Mouse (Mus musculus): Measurements from ENCODE around the gene Ufl1. TPM values are rescaled to one million over a fixed set of nuclear protein-coding genes. Genes with fewer than 3 reads are reported as not detected.
"Not testable (repeated sequence)": the region's sequence is repeated elsewhere in the genome, so short reads cannot be mapped to it uniquely, and the experiment has no call there.

Gene Ufl1
- polyA plus RNA-seq, 1 experiment from 2014 or later: 45.6 TPM

DNA sequence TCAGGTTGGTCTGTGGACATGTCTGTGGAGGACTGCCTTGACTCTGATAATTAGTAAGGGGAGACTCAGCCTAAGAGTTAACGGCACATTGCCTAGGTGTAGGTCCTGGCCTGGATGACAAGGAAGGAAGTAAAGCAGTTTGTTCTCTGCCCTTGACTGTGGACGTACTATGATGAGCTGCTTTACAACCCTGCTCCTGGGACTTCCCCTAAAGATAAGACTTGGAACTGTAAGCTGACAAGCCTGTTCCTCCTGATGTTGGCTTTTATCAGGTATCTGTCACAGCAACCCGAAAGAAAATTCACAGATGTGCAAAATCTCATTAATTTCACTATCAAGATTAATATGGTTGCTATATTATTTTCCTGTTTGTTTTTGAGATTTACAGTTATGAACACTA lies 14.5 kb downstream of the Ufl1 start:
- no peak for DNase-seq (ENCODE audit: low spot score)
- Histone ChIP-seq H3K27ac (ENCODE audit: low read depth, low read length) (no peak overlapping the region), H3K4me1 (replicated peaks; ENCODE audit: control insufficient read depth, insufficient read depth, low read length) (no peaks in the 10 kb centered on the region), H3K27me3 (ENCODE audit: control insufficient read depth, insufficient read depth, low read length) (no peaks in the 10 kb centered on the region), H3K4me2 (replicated peaks; ENCODE audit: low read depth, low read length) (no peak overlapping the region), H3K36me3 (ENCODE audit: control insufficient read depth, insufficient read depth, low read length) (0 out of 2 replicates have a peak, but pooled peaks cover 7% of the 10 kb centered on the region), H3K4me3 (ENCODE audit: low read depth, low read length) (no peak overlapping the region), H3K9me3 (ENCODE audit: control insufficient read depth, low read length) (no peaks in the 10 kb centered on the region), H3K9ac (ENCODE audit: low read depth, low read length) (no peak overlapping the region)
- WGBS: 96% methylated on average over 3 of the region's 3 CpGs
- no peak for ATAC-seq (ENCODE audit: low FRiP score)

DNA sequence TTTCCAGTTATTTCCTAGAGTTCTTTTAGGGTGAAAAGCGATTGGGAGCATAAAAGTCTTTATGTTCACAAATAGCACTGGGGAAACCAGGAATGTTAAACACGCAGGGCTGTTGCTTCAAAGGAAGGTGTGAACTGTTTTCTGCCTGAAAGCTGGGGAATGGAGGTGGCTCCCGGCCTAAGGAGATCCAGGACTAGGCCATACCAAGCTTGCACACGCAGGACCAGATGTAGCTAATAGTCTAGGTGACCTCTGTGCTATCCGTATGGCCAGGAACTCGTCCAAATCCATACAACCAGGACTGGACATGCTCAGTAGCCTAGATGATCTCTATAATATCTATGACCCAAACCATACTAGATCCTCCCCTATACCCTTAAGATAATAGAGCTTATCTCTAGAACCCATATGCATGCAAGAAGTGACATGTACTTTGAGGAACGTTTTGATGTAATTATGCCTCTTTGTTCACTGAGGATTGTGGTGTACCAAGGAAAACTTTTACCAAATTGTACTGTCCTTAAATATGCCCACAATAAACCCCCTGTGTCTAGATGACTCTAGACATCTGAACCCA lies 23.7 kb downstream of the Ufl1 start:
- peaks cover 6% of the 10 kb centered on the region; the same call in 1 of the 2 replicates for H3K36me3 ChIP-seq (ENCODE audit: control insufficient read depth, insufficient read depth, low read length)
- WGBS: 93% methylated on average over 7 of the region's 7 CpGs
- H3K9me3 ChIP-seq (ENCODE audit: control insufficient read depth, low read length): no peaks in the 10 kb centered on the region
- H3K4me3 ChIP-seq (ENCODE audit: low read depth, low read length): no peak overlapping the region
- H3K4me2 ChIP-seq (replicated peaks; ENCODE audit: low read depth, low read length): no peak overlapping the region
- no peaks in the 10 kb centered on the region for H3K27me3 ChIP-seq (ENCODE audit: control insufficient read depth, insufficient read depth, low read length)
- ATAC-seq (ENCODE audit: low FRiP score): no peak
- no peak overlapping the region for H3K9ac ChIP-seq (ENCODE audit: low read depth, low read length)
- DNase-seq (ENCODE audit: low spot score): no peak
- no peak overlapping the region for H3K27ac ChIP-seq (ENCODE audit: low read depth, low read length)
- no peaks in the 10 kb centered on the region for H3K4me1 ChIP-seq (replicated peaks; ENCODE audit: control insufficient read depth, insufficient read depth, low read length)

GRCm38 (mm10) chr4:25242776-25243175 lies 38.8 kb downstream of the Ufl1 start, which contains the start of gene Fhl5:
Gene Fhl5, minus strand, starts transcription at chr4:25242876.
- Histone ChIP-seq H3K4me1 (replicated peaks; ENCODE audit: control insufficient read depth, insufficient read depth, low read length) (no peaks in the 10 kb centered on the region), H3K27ac (ENCODE audit: low read depth, low read length) (no peak within 1 kb of the TSS), H3K9ac (ENCODE audit: low read depth, low read length) (no peak within 1 kb of the TSS), H3K4me3 (ENCODE audit: low read depth, low read length) (no peak within 1 kb of the TSS), H3K27me3 (ENCODE audit: control insufficient read depth, insufficient read depth, low read length) (no peaks in the 10 kb centered on the region), H3K4me2 (replicated peaks; ENCODE audit: low read depth, low read length) (no peak within 1 kb of the TSS), H3K9me3 (ENCODE audit: control insufficient read depth, low read length) (no peaks in the 10 kb centered on the region), H3K36me3 (ENCODE audit: control insufficient read depth, insufficient read depth, low read length) (no peaks in the 10 kb centered on the region)
- 85% methylated on average over 3 of the region's 3 CpGs for WGBS
- ATAC-seq (ENCODE audit: low FRiP score) (no peak), DNase-seq (ENCODE audit: low spot score) (no peak)

DNA sequence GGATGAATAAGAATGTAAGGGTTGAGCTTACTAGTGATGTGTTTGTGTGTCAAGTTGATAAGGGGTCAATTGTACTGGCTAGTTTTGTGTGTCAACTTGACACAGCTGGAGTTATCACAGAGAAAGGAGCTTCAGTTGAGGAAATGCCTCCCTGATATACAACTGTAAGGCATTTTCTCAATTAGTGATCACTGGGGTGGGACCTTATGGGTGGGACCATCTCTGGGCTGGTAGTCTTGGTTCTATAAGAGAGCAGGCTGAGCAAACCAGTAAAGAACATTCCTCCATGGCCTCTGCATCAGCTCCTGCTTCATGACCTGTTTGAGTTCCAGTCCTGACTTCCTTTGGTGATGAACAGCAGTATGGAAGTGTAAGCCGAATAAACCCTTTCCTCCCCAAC lies 46.0 kb downstream of the Ufl1 start:
- H3K9me3 ChIP-seq (ENCODE audit: control insufficient read depth, low read length): not testable (repeated sequence)
- WGBS: 100% methylated on average over 1 of the region's 1 CpGs

DNA sequence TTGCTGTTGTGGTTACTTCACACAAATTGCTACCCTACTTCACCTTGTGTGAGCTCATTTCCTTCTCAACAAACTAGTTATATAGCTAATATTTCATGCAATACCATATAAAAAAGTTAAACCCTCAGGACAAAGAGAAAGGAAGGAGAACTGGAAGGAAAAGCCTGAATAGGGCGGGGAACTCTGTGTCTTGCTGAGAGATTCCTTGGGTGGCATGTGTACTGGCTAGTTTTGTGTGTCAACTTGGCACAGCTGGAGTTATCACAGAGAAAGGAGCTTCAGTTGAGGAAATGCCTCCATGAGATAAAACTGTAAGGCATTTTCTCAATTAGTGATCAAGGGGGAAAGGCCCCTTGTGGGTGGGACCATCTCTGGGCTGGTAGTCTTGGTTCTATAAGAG lies 47.9 kb downstream of the Ufl1 start:
- not testable (repeated sequence) for H3K27ac ChIP-seq (ENCODE audit: low read depth, low read length); H3K4me1 ChIP-seq (replicated peaks; ENCODE audit: control insufficient read depth, insufficient read depth, low read length); H3K4me3 ChIP-seq (ENCODE audit: low read depth, low read length); H3K9me3 ChIP-seq (ENCODE audit: control insufficient read depth, low read length); DNase-seq (ENCODE audit: low spot score); ATAC-seq (ENCODE audit: low FRiP score); H3K9ac ChIP-seq (ENCODE audit: low read depth, low read length); H3K4me2 ChIP-seq (replicated peaks; ENCODE audit: low read depth, low read length); H3K27me3 ChIP-seq (ENCODE audit: control insufficient read depth, insufficient read depth, low read length); H3K36me3 ChIP-seq (ENCODE audit: control insufficient read depth, insufficient read depth, low read length)
- WGBS: 82% methylated on average over 1 of the region's 1 CpGs

More for the DNA sequence above, 46.0 kb downstream of the Ufl1 start:
- not testable (repeated sequence) for H3K27ac ChIP-seq (ENCODE audit: low read depth, low read length); H3K4me3 ChIP-seq (ENCODE audit: low read depth, low read length); H3K4me1 ChIP-seq (replicated peaks; ENCODE audit: control insufficient read depth, insufficient read depth, low read length); ATAC-seq (ENCODE audit: low FRiP score); H3K9ac ChIP-seq (ENCODE audit: low read depth, low read length); H3K27me3 ChIP-seq (ENCODE audit: control insufficient read depth, insufficient read depth, low read length); H3K36me3 ChIP-seq (ENCODE audit: control insufficient read depth, insufficient read depth, low read length); DNase-seq (ENCODE audit: low spot score); H3K4me2 ChIP-seq (replicated peaks; ENCODE audit: low read depth, low read length)

DNA sequence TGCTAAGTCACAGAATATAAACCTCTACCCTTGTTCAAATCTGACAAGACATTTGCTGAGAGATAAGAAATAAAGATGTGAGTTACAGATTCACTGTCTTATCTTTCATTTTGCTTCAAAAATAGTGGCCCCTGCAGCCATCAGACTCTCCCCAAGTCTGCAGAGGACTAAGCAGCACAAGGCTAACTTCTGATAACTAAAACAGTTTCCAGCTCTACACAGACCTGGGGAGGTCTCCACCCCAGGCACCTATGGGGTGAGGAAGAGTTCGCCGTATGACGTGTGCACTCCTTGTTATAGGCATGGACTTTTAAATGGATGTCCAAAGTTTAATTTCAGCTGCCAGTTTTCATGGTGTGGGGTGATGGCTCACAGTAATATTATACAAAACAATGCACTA lies 49.1 kb downstream of the Ufl1 start:
- no peaks in the 10 kb centered on the region for H3K4me1 ChIP-seq (replicated peaks; ENCODE audit: control insufficient read depth, insufficient read depth, low read length)
- no peak overlapping the region for H3K27ac ChIP-seq (ENCODE audit: low read depth, low read length)
- ATAC-seq (ENCODE audit: low FRiP score): no peak
- H3K9ac ChIP-seq (ENCODE audit: low read depth, low read length): no peak overlapping the region
- H3K4me2 ChIP-seq (replicated peaks; ENCODE audit: low read depth, low read length): no peak overlapping the region
- DNase-seq (ENCODE audit: low spot score): no peak
- H3K9me3 ChIP-seq (ENCODE audit: control insufficient read depth, low read length): no peaks in the 10 kb centered on the region
- 89% methylated on average over 3 of the region's 3 CpGs for WGBS
- no peaks in the 10 kb centered on the region for H3K27me3 ChIP-seq (ENCODE audit: control insufficient read depth, insufficient read depth, low read length)
- no peaks in the 10 kb centered on the region for H3K36me3 ChIP-seq (ENCODE audit: control insufficient read depth, insufficient read depth, low read length)
- H3K4me3 ChIP-seq (ENCODE audit: low read depth, low read length): no peak overlapping the region

GRCm38 (mm10) chr4:25227527-25227926 lies 54.1 kb downstream of the Ufl1 start:
- no peaks in the 10 kb centered on the region for H3K36me3 ChIP-seq (ENCODE audit: control insufficient read depth, insufficient read depth, low read length)
- H3K4me3 ChIP-seq (ENCODE audit: low read depth, low read length): no peak overlapping the region
- no peaks in the 10 kb centered on the region for H3K9me3 ChIP-seq (ENCODE audit: control insufficient read depth, low read length)
- no peaks in the 10 kb centered on the region for H3K27me3 ChIP-seq (ENCODE audit: control insufficient read depth, insufficient read depth, low read length)
- no peak for ATAC-seq (ENCODE audit: low FRiP score)
- no peak overlapping the region for H3K27ac ChIP-seq (ENCODE audit: low read depth, low read length)
- H3K9ac ChIP-seq (ENCODE audit: low read depth, low read length): no peak overlapping the region
- H3K4me1 ChIP-seq (replicated peaks; ENCODE audit: control insufficient read depth, insufficient read depth, low read length): no peaks in the 10 kb centered on the region
- no peak overlapping the region for H3K4me2 ChIP-seq (replicated peaks; ENCODE audit: low read depth, low read length)
- no peak for DNase-seq (ENCODE audit: low spot score)
- 18% methylated on average over 1 of the region's 1 CpGs for WGBS

DNA sequence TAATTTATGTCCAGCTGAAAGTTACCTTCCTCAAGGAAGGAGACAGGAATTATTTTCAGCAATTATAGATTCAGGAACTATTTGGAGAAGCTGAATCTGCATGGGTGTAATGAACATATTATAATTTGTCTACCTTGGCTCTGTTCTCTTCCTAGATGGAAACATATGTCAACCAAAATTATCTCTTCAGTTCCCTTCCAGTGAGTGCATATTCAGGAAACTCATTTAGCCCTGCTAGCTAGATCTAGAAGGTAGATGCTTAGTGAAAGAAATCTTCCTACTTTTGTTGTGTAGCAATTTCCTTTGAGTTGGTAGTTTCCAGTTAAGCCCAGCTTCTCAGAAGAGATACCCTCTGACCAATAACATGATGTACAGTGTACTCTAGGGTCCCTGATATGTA lies 59.7 kb downstream of the Ufl1 start:
- ATAC-seq (ENCODE audit: low FRiP score) (no peak), DNase-seq (ENCODE audit: low spot score) (no peak)
- no peak overlapping the region for H3K4me2 ChIP-seq (replicated peaks; ENCODE audit: low read depth, low read length)
- H3K9me3 ChIP-seq (ENCODE audit: control insufficient read depth, low read length): no peaks in the 10 kb centered on the region
- no peak overlapping the region for H3K9ac ChIP-seq (ENCODE audit: low read depth, low read length)
- H3K36me3 ChIP-seq (ENCODE audit: control insufficient read depth, insufficient read depth, low read length): no peaks in the 10 kb centered on the region
- H3K27ac ChIP-seq (ENCODE audit: low read depth, low read length): no peak overlapping the region
- H3K4me3 ChIP-seq (ENCODE audit: low read depth, low read length): no peak overlapping the region
- no peaks in the 10 kb centered on the region for H3K27me3 ChIP-seq (ENCODE audit: control insufficient read depth, insufficient read depth, low read length)
- H3K4me1 ChIP-seq (replicated peaks; ENCODE audit: control insufficient read depth, insufficient read depth, low read length): no peaks in the 10 kb centered on the region

GRCm38 (mm10) chr4:25213451-25213850 lies 68.2 kb downstream of the Ufl1 start:
- Histone ChIP-seq H3K36me3 (ENCODE audit: control insufficient read depth, insufficient read depth, low read length) (no peaks in the 10 kb centered on the region), H3K4me3 (ENCODE audit: low read depth, low read length) (no peak overlapping the region), H3K4me1 (replicated peaks; ENCODE audit: control insufficient read depth, insufficient read depth, low read length) (no peaks in the 10 kb centered on the region), H3K9ac (ENCODE audit: low read depth, low read length) (no peak overlapping the region), H3K9me3 (ENCODE audit: control insufficient read depth, low read length) (no peaks in the 10 kb centered on the region), H3K4me2 (replicated peaks; ENCODE audit: low read depth, low read length) (no peak overlapping the region), H3K27ac (ENCODE audit: low read depth, low read length) (no peak overlapping the region), H3K27me3 (ENCODE audit: control insufficient read depth, insufficient read depth, low read length) (no peaks in the 10 kb centered on the region)
- ATAC-seq (ENCODE audit: low FRiP score) (no peak), DNase-seq (ENCODE audit: low spot score) (no peak)
- WGBS: 52% methylated on average over 5 of the region's 5 CpGs
